Mouse (Mus musculus) frontal cortex, postnatal 25 days (tissue): ENCODE measurements around the gene Elf4.

Experiments used
- DNase-seq, 2 experiments: peaks; one replicate each; pipeline ENCODE4 v3.0.0; 2022; ENCODE audit warnings: low spot score in 2 of 2

The Elf4 gene

DNA sequence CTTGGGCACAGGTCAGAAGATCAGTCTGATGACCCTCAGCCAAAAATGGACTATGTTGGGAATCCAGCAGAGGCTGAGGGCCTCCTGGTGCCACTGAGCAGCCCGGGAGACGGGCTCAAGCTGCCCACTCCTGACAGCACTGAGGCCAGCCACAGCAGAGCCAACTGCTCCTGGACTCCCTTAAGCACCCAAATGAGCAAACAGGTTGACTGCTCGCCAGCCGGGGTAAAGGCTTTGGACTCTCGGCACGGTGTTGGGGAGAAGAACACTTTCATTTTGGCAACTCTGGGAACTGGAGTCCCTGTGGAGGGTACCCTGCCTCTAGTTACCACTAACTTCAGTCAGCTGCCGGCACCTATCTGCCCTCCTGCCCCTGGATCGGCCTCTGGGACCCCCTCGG lies 95.1 kb downstream of the Elf4 start:
- DNase-seq = no peak

DNA sequence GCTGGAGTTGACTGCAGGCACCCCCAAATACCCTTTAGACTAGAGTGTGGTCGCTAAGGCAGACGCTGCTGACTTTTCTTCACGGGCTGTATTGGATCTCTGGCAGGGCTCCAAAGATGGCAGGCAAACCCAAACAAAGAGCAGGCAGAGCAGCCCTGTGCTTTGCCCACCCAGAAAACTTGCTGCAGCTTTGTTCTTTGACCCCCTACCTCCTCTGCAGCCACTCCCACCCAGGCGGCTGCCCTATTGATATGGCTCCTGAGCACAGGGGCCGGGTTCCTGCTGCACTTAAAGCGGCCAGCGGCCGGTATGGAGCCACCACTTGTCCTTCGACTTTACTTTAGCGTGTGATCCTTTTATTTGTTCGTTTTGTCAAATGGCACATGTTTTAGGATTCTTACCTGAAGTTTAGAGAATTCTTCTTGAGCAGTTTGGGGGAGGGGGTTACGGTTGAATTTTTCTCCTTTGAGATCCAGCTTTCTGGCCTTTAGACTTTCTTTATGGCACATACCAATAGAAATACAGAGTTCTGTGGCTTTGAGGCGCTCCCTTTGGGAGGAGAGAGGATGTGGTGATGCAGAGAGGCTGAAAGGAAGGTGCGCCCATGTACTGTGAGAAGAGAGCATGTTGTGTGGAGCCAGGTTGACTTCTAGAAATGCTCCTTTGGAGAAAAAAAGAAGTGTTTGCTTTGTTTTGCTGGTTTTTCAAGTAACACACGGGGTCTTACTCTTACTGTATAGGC lies 96.9 kb downstream of the Elf4 start:
- DNase-seq = no peak
